Mouse (Mus musculus) erythroblast, embryonic 14.5 days (primary cell): ENCODE results near the gene Pcx.

Experiments
- GATA1 ChIP-seq: IDR thresholded peaks from 2 replicates; pipeline ENCODE4 v1.6.1; 2012; ENCODE audit warnings: low read length, inconsistent platforms, mixed read lengths
- TAL1 ChIP-seq: IDR thresholded peaks from 3 replicates; pipeline ENCODE4 v1.6.1; 2012; ENCODE audit warnings: low read length, inconsistent platforms, mixed read lengths

GRCm38 (mm10) chr19:4623419-4623818, 113.1 kb downstream of the Pcx start:
- TF ChIP-seq TAL1 (no peak), GATA1 (no peak)
